Comparison of ENCODE assay signal across 9 mouse cellular contexts in genomic region chr10:68443132-68443531, GRCm38 (mm10).
DNase-seq lines count a peak whose midpoint lies in the region; ATAC-seq lines count a peak whose summit lies in the region.
"Had no signal": no experiment of that assay in that cellular context is flagged by ENCODE, and none has a peak within 500 bp of the region (broad histone marks: within the 10 kb centered on the region; RNA-seq: fewer than 3 reads in every experiment).

No protein-coding gene starts in this region.

- H3K4me2 ChIP-seq in forebrain, embryonic 15.5 days (replicated peaks) = no peak overlapping the region
- H3K4me2 ChIP-seq in lung, embryonic 16.5 days (ENCODE audit: low read depth, low read length) = no peak overlapping the region
- H3K4me2 ChIP-seq in heart, embryonic 16.5 days (ENCODE audit: low read depth, low read length) = peak overlapping the region; percentile 44; the same call in 1 of the 2 replicates
- H3K4me2 ChIP-seq: liver, embryonic 13.5 days had no signal

- peaks cover 14% of the 10 kb centered on the region for H3K4me1 ChIP-seq in forebrain, embryonic 15.5 days
- peaks cover 9% of the 10 kb centered on the region for H3K4me1 ChIP-seq in forebrain, embryonic 10.5 days
- peaks cover 20% of the 10 kb centered on the region for H3K4me1 ChIP-seq in lung, embryonic 16.5 days (replicated peaks; ENCODE audit: control insufficient read depth, insufficient read depth, low read length)
- peaks cover 20% of the 10 kb centered on the region for H3K4me1 ChIP-seq in heart, embryonic 16.5 days (ENCODE audit: control insufficient read depth, insufficient read depth, low read length)

- no peaks in the 10 kb centered on the region for H3K9me3 ChIP-seq in forebrain, embryonic 15.5 days
- no peaks in the 10 kb centered on the region for H3K9me3 ChIP-seq in forebrain, embryonic 10.5 days
- H3K9me3 ChIP-seq in lung, embryonic 16.5 days (ENCODE audit: control insufficient read depth, low read length) = no peaks in the 10 kb centered on the region
- H3K9me3 ChIP-seq in heart, embryonic 16.5 days (replicated peaks; ENCODE audit: control insufficient read depth, low read length) = no peaks in the 10 kb centered on the region
- H3K9me3 ChIP-seq: liver, embryonic 13.5 days had no signal

- whole genome bisulfite sequencing in forebrain, embryonic 15.5 days = 15% methylated on average over 7 of the region's 7 CpGs
- WGBS in forebrain, embryonic 10.5 days = 36% methylated on average over 7 of the region's 7 CpGs
- WGBS in lung, embryonic 16.5 days = 16% methylated on average over 7 of the region's 7 CpGs
- WGBS in heart, embryonic 16.5 days = 15% methylated on average over 7 of the region's 7 CpGs

- no peak overlapping the region for H3K9ac ChIP-seq in forebrain, embryonic 15.5 days (replicated peaks)
- H3K9ac ChIP-seq in lung, embryonic 16.5 days (ENCODE audit: low read length) = no peak overlapping the region
- H3K9ac ChIP-seq in heart, embryonic 16.5 days (ENCODE audit: low read length) = peak overlapping the region; percentile 34
- H3K9ac ChIP-seq: liver, embryonic 13.5 days had no signal

- no peak overlapping the region for H3K4me3 ChIP-seq in forebrain, embryonic 15.5 days
- no peak overlapping the region for H3K4me3 ChIP-seq in forebrain, embryonic 10.5 days
- H3K4me3 ChIP-seq in lung, embryonic 16.5 days (ENCODE audit: low read length) = no peak overlapping the region
- no peak overlapping the region for H3K4me3 ChIP-seq in heart, embryonic 16.5 days (ENCODE audit: low read length)
- H3K4me3 ChIP-seq: liver, embryonic 13.5 days had no signal

- H3K36me3 ChIP-seq in forebrain, embryonic 15.5 days = no peaks in the 10 kb centered on the region
- H3K36me3 ChIP-seq in forebrain, embryonic 10.5 days (replicated peaks) = no peaks in the 10 kb centered on the region
- no peaks in the 10 kb centered on the region for H3K36me3 ChIP-seq in lung, embryonic 16.5 days (ENCODE audit: control insufficient read depth, insufficient read depth, low read length)
- H3K36me3 ChIP-seq in heart, embryonic 16.5 days (ENCODE audit: control insufficient read depth, insufficient read depth) = no peaks in the 10 kb centered on the region
- H3K36me3 ChIP-seq: liver, embryonic 13.5 days had no signal

- no peak overlapping the region for H3K27ac ChIP-seq in forebrain, embryonic 15.5 days (replicated peaks)
- H3K27ac ChIP-seq in forebrain, embryonic 10.5 days = no peak overlapping the region
- peak overlapping the region; percentile 61 for H3K27ac ChIP-seq in lung, embryonic 16.5 days (ENCODE audit: low read length)
- peak overlapping the region; percentile 27 for H3K27ac ChIP-seq in heart, embryonic 16.5 days (ENCODE audit: low read length)
- H3K27ac ChIP-seq: liver, embryonic 13.5 days had no signal

- no peak for DNase-seq in forebrain, embryonic 10.5 days (ENCODE audit: extremely low spot score, low spot score)
- DNase-seq in lung, postnatal 14 days = no peak
- DNase-seq in thymus, postnatal 0 days (ENCODE audit: low spot score) = peak; percentile 53
- DNase-seq in adrenal gland, adult 8-10 months = no peak
- DNase-seq: liver, embryonic 13.5 days had no signal

- 0 out of 2 replicates have a peak, but pooled peaks have one; percentile 48 for ATAC-seq in forebrain, embryonic 15.5 days (replicated peaks)
- no peak for ATAC-seq in lung, embryonic 16.5 days (ENCODE audit: low read depth)
- no peak for ATAC-seq in heart, embryonic 16.5 days (replicated peaks; ENCODE audit: extremely low read depth, insufficient read depth, low FRiP score)
- ATAC-seq in monocyte, adult 5-6 weeks (replicated peaks; ENCODE audit: insufficient number of reproducible peaks, low FRiP score, low TSS enrichment, poor library complexity, severe bottlenecking) = no peak

- no peaks in the 10 kb centered on the region for H3K27me3 ChIP-seq in forebrain, embryonic 15.5 days
- no peaks in the 10 kb centered on the region for H3K27me3 ChIP-seq in forebrain, embryonic 10.5 days (ENCODE audit: poor library complexity, severe bottlenecking)
- H3K27me3 ChIP-seq in lung, embryonic 16.5 days (ENCODE audit: control insufficient read depth, insufficient read depth, low read depth, low read length) = no peaks in the 10 kb centered on the region
- H3K27me3 ChIP-seq in heart, embryonic 16.5 days (ENCODE audit: control insufficient read depth, insufficient read depth, low read length) = no peaks in the 10 kb centered on the region
- H3K27me3 ChIP-seq: liver, embryonic 13.5 days had no signal

Comparison
In these comparisons a context has a peak if more than half of its experiments do, and no peak if none do; other contexts are left out.
1. H3K27ac ChIP-seq: peak in lung, embryonic 16.5 days (single experiment) and heart, embryonic 16.5 days (single experiment); none in forebrain, embryonic 15.5 days (single experiment) and forebrain, embryonic 10.5 days (single experiment).